Mouse (Mus musculus): Measurements from ENCODE around the gene Zfp324.

Zfp324 gene

DNA sequence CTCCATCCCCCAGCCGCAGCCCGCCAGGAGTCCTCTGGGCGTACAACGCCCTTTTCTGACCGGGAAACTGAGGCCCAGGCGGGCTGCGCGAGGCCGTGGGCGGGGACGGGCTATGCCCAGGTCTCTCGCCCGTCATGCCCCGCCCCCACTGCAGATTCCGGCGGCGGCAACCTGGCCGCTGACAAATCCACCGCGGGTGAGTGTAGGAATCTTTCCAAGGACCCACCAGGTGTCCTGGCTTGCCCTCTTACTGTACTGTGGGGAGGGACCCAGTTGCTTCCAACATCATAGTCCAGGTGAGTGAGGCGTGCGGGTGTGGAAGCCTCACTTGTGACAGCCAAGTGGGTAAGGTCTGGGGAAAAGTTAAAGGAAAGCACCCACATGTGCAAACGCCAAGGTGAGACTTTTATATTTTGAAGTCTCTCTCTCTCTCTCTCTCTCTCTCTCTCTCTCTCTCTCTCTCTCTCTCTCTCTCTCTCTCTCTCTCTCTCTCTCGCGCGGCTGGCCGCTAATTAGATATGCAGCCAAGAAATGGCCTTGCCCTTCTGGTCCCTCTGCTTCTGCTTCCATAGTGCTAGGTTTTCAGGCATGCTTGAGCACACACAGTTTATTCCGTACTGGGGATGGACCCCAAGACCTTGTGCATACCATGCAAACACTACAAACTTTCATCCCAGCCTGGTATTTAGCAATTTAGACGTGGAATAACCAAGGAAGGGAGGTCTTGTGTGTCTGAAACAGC is 637 bp downstream of the Zfp324 start:
- DNase-seq (ENCODE audit: low read depth, low spot score) = no peak

GRCm38 (mm10) chr7:12970906-12971305 is 5.3 kb downstream of the Zfp324 start:
- DNase-seq (ENCODE audit: low read depth, low spot score) = no peak

GRCm38 (mm10) chr7:12977682-12978389 is 12.2 kb downstream of the Zfp324 start, which contains the start of gene Zfp446:
Gene Zfp446, plus strand, starts transcription at chr7:12977848.
- peak; percentile 91 for DNase-seq (ENCODE audit: low read depth, low spot score)

- no peak for DNase-seq (ENCODE audit: low read depth, low spot score)
These were observed 13.5 kb downstream of the Zfp324 start for GRCm38 (mm10) chr7:12978931-12979722.

- no peak for DNase-seq (ENCODE audit: low read depth, low spot score)
These were observed 14.1 kb downstream of the Zfp324 start for GRCm38 (mm10) chr7:12979776-12980175.

- DNase-seq (ENCODE audit: low read depth, low spot score) = no peak
These were observed 14.7 kb downstream of the Zfp324 start for GRCm38 (mm10) chr7:12980291-12980690.

DNA sequence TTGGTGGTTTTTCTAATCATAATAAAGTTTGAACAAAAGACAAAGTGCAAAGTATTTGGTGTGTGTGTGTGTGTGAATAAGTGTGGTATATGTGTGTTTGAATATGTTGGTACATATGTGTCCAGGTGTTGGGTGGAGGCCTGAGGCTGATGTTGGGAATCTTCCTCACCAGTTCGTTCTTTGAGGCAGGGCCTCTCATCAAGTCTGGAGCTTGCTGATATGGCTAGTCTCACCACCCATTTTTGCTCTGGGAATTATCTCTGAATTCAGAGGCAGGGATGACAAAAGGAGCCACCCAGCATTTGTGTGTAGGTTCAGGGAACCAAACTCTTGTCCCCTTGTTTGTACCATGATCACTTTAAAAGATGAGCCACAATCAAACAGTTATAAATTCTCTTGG is 20.1 kb downstream of the Zfp324 start:
- DNase-seq (ENCODE audit: low read depth, low spot score) = no peak

DNA sequence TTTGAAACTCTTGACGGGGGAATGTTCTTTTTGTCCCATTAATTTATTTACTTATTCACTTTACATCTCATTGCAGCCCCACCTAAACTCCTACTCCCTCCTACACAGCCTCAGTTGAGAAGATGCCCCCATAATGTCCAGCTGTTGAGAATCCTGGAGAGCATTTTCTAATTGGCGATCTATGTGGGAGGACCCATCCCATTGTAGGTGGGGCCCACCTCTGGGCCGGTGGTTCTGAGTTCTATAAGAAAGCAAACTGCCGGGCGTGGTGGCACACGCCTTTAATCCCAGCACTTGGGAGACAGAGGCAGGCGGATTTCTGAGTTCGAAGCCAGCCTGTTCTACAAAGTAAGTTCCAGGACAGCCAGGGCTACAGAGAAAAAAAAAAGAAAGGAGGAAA is 21.3 kb downstream of the Zfp324 start:
- no peak for DNase-seq (ENCODE audit: low read depth, low spot score)

DNA sequence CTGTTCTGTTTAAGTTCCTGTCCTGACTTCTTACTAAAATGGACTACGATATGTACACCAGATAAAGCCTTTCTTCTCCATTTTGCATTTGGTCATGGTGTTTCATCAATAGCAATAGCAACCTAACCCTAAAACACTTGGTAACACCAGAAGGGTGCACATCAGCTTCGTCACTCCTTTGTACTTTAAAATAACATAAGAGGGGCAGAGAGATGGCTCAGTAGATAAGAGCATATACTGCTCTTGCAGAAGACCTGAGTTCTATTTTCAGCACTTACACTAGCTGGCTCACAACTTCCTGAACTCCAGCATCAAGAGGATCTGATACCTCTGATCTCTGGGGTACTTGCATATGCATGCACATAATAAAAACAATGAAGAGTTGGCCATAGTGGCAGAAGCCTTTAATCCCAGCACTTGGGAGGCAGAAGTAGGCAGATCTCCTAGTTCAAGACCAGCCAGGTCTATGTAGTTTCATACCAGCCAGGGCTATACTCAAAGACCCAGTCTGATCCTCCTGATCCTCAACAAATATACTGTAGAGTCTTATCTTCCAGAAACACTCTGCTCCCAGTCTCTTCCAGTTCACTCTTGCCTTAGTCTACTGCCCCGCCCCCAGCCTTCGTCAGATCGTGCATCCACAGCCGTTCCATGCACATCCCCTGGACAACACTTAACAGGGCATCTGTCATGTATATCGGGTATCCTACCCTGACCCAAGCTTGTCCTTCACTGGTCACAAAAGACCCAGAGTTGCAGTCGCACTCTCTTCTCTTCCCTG is 22.0 kb downstream of the Zfp324 start:
- no peak for DNase-seq (ENCODE audit: low read depth, low spot score)

- no peak for DNase-seq (ENCODE audit: low read depth, low spot score)
These were observed 26.6 kb downstream of the Zfp324 start for GRCm38 (mm10) chr7:12992222-12992621.

GRCm38 (mm10) chr7:12993148-12993547 is 27.5 kb downstream of the Zfp324 start:
- DNase-seq (ENCODE audit: low read depth, low spot score) = no peak

DNA sequence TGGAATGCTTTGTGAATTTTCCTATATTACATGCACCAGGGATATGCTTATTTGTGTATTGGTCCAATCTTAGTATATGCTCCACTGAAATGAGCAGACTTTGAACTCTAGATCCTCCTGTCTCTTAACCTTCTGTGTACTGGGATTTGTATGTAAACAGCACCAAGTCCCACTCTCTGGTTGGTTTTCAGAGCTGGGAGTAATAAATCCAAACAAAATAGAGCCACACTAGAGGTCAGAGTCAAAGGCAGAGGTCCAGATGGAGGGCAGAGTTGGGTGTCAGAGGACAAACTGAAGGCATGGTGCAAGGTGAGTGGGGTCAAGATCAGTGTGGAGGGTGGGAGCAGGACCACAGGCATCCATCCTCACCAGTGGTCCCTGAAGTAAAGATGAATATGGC is 30.2 kb downstream of the Zfp324 start:
- DNase-seq (ENCODE audit: low read depth, low spot score) = no peak

DNA sequence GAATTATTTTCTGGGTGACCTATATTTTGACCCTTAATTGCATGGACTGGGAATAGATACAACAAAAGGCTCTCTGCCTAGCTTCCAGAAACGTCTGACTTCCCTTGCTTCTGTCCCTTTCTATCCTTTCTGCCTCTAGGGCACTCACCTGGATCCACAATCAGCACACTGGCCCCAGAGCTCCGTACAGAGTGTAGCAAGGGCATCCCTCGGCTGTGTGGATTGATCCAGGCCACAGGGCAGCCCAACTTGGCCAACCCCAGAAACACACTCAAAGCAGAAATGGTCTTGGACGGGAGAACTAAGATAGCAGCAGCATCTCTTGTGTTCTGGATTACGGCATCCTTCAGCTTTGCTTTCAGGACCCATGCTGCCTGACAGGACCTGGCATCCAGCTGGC is 31.6 kb downstream of the Zfp324 start:
- DNase-seq (ENCODE audit: low read depth, low spot score) = no peak

DNA sequence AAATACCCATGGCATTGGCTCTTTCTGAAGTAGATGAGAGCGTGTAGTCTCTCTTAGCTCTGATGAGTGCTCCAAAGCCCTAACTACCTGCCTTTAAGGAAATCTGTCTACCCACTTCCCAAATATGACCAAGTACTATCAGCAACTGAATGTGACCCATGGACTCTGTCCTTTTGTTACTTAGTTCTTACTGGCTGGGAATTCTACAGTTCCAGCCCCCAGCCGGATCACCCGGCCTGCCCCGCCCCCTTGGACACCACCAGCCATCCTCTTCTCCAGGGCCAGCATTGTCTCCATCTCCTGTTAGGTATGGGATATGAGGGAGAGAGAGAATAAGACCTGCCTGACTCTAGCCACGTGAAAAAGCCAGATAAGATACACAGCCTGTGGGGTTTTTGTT is 32.4 kb downstream of the Zfp324 start, which contains the start of gene Slc27a5:
TSS of gene Slc27a5 (minus strand) at position 140 of the 400 bp plus-strand sequence.
- no peak for DNase-seq (ENCODE audit: low read depth, low spot score)

DNA sequence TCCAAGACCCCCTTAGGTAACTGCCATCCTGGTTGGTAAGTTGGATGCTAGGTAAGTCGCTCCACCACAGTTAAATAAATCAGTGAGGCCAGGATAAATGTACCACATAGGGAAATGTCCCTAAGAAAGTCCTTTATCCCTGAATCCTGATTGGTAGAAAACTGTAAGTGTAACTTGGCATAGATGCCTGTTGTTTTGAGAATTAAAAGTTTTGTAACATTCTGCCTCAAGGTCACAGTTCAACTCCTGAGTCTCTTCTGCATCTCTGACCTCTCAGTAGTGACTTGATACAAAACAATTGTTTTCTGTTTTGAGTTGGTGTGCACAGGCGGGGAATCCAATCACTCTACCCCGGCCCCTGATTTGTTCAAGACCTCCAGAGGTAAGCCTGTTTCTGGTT is 33.2 kb downstream of the Zfp324 start, which contains the start of gene Trim28:
TSS of gene Trim28 (plus strand) at position 264 of the 400 bp plus-strand sequence.
- no peak for DNase-seq (ENCODE audit: low read depth, low spot score)

DNA sequence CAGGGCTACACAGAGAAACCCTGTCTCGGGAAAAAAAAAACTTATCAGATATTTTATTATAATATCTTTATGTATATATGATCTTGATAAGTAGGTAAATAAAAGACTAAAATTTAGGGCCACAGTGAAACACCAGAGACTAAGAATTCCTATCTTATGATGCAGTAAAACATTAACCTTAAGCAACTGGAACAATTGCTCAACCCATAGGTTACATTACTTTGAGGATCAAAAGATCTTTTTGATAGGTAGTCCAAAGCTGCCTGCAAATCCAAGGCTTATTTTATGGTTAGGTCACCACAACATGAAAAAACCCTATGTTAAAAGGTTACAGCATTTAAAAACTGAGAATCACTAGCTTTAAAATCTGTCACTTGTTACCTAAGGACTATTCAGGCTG is 35.9 kb downstream of the Zfp324 start:
- DNase-seq (ENCODE audit: low read depth, low spot score) = no peak

- no peak for DNase-seq (ENCODE audit: low read depth, low spot score)
These were observed 37.7 kb downstream of the Zfp324 start for GRCm38 (mm10) chr7:13003380-13003779.

DNA sequence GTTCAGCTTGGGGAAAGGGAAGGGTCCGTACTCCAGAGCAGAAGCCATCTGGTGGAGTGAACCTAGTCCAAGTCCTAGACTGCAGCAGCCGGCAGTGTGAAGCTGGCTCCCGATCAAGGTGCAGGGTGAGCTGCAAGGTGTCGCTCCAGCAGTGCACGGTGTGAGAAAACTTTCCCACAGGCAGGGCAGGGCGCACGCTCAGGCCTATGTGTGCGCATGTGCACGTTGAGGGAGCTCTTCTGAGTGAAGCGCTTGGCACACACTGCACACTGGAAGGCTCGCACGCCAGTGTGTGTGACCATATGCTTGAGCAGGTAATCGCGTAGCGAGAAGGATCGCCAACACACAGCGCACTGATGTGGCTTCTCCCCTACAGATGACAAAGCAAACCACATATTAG is 40.4 kb downstream of the Zfp324 start:
- DNase-seq (ENCODE audit: low read depth, low spot score) = no peak

DNA sequence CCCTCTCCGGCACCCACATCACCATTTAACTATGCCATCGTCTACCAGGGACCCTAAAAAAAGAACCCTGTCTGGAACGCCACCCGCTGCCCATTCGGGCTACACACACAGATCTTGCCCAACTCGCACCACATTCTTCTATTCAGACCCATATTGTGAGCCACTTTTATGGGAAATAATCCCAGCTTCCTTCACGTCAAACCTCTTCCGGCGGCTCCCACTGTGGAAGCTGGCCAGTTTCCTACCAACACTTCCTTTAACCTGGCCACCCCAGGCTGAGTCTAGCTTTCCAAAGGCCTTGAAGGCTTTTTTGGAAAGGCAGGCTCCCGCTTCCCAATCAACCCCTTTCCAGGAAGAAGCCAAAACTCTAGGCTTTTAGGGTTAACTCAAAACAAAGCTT is 40.9 kb downstream of the Zfp324 start:
- DNase-seq (ENCODE audit: low read depth, low spot score) = no peak

- no peak for DNase-seq (ENCODE audit: low read depth, low spot score)
These were observed 41.9 kb downstream of the Zfp324 start for GRCm38 (mm10) chr7:13007341-13008092.

All from retina, postnatal 7 days (tissue).